Mouse (Mus musculus) spleen, postnatal 36 days (tissue): Measurements from ENCODE around the gene Dnajc16.

ENCODE experiments used
- DNase-seq, 2 experiments: peaks; one replicate each; pipeline ENCODE4 v3.0.0; 2022; ENCODE audit warnings: low spot score in 2 of 2, mixed read lengths in 1 of 2

The Dnajc16 gene

DNA sequence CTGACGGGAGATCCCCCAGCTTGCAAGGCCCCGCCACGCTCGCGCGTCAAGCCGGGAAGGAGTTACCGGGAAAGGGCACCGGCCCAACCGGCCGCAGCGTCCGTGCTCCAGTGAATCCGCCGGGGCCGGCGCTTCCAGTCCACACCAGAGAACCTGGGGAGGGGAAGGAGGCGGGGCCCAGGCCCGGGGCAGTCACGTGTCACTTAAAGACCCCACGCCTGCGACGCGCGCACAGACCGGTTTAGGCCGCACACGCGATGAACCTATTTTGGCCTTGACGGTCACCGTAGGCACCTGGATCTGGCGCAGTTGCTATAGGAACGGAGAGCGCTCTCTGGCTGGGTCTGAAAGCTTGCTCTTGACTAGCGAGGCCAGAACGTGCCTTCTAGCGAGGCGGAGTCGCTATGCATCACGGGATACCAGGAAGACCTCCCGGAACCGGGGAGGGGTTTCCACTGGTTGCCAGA lies at the start of gene Dnajc16:
Dnajc16 (minus strand) TSS at position 408 of the 467 bp plus-strand sequence.
- DNase-seq = peak; percentile 97

DNA sequence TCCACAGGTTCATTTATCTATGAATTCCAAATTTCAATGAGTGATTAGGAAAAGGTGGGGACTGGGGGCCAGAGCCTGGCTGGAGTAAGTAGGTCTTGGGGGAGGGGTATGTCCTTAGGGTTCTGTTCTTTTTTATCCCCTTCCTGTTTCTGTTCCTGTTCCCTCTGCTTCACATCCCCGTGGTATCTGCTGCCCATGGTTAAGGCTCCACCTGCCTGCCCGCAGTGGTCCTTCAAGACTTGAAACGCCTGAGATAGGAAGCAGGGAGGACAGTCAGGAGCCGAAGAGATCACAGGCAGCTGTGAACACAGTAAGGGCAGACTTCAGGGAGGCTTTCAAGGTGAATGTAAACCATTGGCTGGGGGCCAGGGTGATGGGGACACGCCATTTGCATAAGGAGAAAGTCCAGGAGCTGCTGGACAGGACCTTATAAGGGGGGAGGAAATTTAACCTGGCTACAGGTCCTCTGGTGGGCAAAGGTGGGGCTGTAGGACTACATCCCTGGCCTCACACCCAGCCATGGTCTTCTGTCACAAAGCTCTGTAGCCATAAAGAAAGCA lies 43.9 kb upstream of the Dnajc16 start:
- DNase-seq = no peak

DNA sequence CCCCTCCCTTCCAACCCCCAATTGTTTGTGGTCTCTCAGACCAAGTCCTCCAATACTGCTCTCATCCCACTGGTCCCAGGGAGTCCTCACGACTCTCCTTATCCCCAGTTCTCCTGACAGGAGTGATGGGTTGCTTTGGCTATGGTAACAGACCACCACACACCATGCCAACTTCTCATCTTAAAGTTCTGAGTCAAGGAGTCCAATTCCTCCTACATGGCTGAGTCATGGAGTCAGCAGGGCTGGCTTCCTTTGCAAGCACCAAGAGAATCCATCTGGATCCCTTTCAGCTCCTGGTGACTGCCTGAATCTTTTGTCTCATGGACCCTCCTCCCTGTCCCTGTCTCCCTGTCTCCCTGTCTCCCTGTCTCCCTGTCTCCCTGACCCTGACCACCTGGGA lies 43.2 kb upstream of the Dnajc16 start:
- no peak for DNase-seq

DNA sequence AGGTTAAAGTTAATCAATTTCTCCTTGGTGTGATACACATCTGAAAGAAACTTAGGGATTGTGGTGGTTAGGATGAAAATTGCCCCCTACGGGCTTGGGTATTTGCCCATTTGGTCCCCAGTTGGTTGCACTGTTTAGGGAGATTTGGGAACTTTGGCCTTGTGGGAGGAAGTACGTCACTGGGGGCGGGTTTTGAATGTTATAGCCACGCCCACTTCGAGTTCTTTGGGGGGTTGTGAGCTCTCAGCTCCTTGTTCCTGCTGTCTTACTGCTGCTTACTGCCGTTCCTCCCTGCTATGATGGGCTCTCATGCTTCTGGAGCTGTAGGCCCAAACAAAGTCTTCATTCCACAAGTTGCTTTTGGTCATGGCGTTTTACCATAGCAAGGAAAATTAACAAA lies 40.6 kb upstream of the Dnajc16 start:
- DNase-seq = no peak

GRCm38 (mm10) chr4:141830381-141830780 lies 39.6 kb upstream of the Dnajc16 start:
- DNase-seq = no peak

GRCm38 (mm10) chr4:141828177-141828576 lies 37.4 kb upstream of the Dnajc16 start:
- no peak for DNase-seq

- DNase-seq = no peak
These were observed 36.7 kb upstream of the Dnajc16 start for GRCm38 (mm10) chr4:141827401-141827800.

GRCm38 (mm10) chr4:141826060-141826459 lies 35.3 kb upstream of the Dnajc16 start, which contains the start of gene Cela2a:
Cela2a (minus strand) TSS chr4:141826160.
- no peak for DNase-seq

- DNase-seq = peak in 1 of 2 experiments; percentile 31
These were observed 32.2 kb upstream of the Dnajc16 start for GRCm38 (mm10) chr4:141822979-141823378.

DNA sequence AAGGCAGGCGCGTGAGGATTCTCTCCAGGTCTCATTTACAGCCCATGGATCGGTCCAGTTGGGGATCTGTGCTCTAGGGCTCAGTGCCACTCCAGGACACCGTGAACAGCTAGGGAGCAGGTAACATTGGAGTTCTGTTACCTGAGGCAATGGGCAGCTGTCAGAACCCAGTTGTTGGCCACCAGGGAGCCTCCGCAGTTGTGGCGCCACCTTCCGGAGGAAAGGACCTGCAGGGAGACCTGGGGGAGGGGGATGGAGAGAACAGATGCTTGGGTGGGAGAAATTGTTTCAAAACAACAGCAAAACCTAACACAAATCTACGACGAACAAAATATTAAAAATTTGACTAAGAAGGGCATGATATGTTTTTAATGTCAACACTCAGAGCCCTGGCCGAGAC lies 31.4 kb upstream of the Dnajc16 start:
- no peak for DNase-seq

GRCm38 (mm10) chr4:141821178-141821577 lies 30.4 kb upstream of the Dnajc16 start:
- no peak for DNase-seq

- no peak for DNase-seq
These were observed 28.6 kb upstream of the Dnajc16 start for GRCm38 (mm10) chr4:141819316-141819715.

DNA sequence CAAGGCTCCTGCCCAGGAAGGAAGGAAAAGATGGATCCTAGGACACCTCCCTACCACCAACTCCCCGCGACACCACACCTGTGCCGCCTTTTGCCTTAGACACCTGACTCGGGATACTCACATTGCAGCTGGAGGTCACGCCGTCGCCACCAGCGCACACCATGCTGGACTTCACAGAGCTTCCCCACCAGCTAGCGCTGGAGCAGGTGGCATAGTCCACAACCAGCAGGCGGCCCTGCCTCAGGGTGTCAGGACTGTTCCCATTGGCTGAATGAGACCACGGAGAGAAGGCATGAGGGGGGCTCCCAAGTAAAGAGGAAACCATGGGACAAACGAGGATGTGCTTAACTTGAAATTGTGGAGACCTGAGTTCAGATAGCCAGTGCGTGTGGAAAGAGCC lies 28.1 kb upstream of the Dnajc16 start:
- no peak for DNase-seq

DNA sequence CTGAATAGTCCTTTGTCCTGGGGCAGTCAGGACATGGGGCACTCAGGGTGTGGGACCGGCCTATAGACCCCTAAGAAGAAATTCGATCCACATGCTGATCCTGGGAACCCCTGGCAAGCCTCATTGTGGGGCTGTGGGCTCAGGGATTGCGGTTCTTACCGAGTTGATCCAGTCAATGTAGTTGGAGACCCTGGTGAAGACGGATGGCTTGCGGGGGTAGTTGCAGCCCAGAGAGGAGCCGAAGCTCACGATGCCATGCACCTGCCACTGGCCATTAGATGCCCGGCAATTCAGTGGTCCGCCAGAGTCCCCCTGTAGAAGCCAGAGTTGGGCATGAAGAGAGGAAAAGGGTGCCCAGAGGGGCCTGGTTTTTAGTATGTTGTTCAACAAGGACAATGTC lies 27.0 kb upstream of the Dnajc16 start:
- DNase-seq = no peak

DNA sequence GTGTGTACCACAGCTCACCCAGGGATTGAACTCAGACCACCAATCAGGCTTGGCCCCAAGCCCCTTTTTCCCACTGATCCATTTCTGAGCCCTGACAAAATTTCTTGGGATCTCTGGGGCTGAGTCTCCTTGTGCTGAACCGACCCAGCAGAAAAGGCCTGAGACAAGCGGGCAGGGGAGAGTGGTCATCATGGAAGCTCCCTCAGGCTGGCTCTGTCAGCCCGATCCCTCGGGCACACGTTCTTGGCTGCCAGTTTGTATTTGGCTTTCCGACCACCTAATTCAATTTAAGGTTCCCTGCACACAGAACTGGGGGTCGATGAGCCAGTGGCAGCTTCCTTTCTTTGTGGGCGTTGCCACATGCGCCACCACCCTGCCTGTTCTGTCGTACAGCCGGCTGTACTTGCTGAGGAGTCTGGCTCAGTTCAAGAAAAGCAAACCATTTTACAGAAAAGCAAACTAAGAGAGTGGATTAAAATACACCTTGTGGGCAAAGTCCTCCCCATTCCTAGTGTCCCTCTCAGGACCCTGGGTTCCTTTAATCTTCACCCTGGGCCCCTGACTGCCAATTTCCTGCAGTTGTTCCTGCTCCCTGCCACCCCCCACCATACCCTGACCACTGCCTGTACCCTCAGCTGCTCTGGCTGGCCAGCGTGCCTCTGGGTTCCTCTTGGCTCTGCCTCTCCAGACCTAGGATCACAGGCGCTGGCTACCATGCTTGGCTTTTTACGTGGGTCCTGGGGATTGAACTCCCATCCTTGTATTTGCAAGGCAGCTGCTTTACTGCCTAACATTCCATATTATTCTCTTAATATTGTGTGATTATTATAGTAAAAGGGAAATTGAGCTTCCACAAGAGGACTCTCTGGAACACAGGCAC lies 26.3 kb upstream of the Dnajc16 start:
- DNase-seq = no peak

GRCm38 (mm10) chr4:141816267-141816666 lies 25.5 kb upstream of the Dnajc16 start:
- no peak for DNase-seq

GRCm38 (mm10) chr4:141811375-141811774 lies 20.6 kb upstream of the Dnajc16 start:
- no peak for DNase-seq

DNA sequence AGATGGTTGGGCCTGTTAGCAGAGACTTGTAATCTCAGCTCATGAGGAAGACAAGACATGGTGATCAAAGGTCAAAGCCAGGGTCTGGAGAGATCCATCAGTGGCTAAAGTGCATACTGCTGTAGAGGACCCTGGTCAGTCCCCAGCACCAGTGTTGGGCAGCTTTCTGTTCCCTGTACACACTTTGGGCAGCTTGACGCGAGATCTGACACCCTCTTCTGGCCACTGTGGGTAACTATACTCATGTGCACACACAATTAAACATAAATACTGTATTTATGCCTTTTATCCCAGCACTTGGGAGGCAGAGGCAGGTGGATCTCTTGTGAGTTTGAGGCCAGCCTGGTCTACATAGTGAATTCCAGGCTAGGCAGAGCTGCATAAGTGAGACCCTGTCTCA lies 20.2 kb upstream of the Dnajc16 start:
- DNase-seq = no peak

- no peak for DNase-seq
These were observed 19.2 kb upstream of the Dnajc16 start for GRCm38 (mm10) chr4:141809850-141810464.

DNA sequence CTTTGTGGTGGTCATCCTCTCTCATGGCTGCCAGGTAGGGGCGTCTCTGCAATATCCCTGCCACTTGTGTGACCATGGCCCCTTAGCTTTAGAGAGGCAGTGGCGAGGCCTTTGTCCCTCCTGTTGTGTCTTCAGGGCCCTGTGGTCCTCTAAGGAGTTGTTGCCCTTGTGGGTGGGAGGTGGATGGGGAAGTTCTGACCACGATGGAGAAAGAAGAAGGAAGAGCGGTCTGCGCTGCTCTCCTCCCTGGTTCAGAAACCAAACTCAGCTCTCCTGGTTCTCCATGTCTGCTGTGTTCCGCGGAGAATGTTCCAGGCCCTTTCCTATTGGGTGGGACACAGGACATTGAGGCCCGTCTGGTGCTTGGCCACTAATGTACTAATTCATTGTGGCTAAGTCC lies 15.2 kb upstream of the Dnajc16 start:
- DNase-seq = no peak

GRCm38 (mm10) chr4:141804105-141804504 lies 13.4 kb upstream of the Dnajc16 start:
- peak; percentile 51 to 56 for DNase-seq

- DNase-seq = no peak
These were observed 6.8 kb upstream of the Dnajc16 start for GRCm38 (mm10) chr4:141797545-141797944.

GRCm38 (mm10) chr4:141796954-141797353 lies 6.2 kb upstream of the Dnajc16 start:
- DNase-seq = no peak
